Mouse (Mus musculus) cerebellum, adult 9-11 months (tissue): Measurements from ENCODE around the gene Prx.
A peak's percentile ranks its signal among the peaks of the same experiment; 100 is the strongest.

Experiments used
- DNase-seq: peaks from one replicate; pipeline ENCODE4 v3.0.0; 2022

Prx gene

GRCm38 (mm10) chr7:27526039-27526827 is 27.1 kb downstream of the Prx start:
- DNase-seq = peak; percentile 75

- DNase-seq = no peak
These were observed 29.9 kb downstream of the Prx start for GRCm38 (mm10) chr7:27529070-27529469.

- DNase-seq = no peak
These were observed 31.8 kb downstream of the Prx start for GRCm38 (mm10) chr7:27530937-27531336.

GRCm38 (mm10) chr7:27531707-27532106 is 32.6 kb downstream of the Prx start:
- DNase-seq = no peak

GRCm38 (mm10) chr7:27532480-27533050 is 33.4 kb downstream of the Prx start:
- no peak for DNase-seq

GRCm38 (mm10) chr7:27535386-27535785 is 36.3 kb downstream of the Prx start:
- DNase-seq = no peak

GRCm38 (mm10) chr7:27536618-27537017 is 37.5 kb downstream of the Prx start:
- no peak for DNase-seq

GRCm38 (mm10) chr7:27537998-27538397 is 38.9 kb downstream of the Prx start:
- no peak for DNase-seq

GRCm38 (mm10) chr7:27538797-27539196 is 39.7 kb downstream of the Prx start:
- DNase-seq = no peak

GRCm38 (mm10) chr7:27540521-27540920 is 41.4 kb downstream of the Prx start:
- no peak for DNase-seq

GRCm38 (mm10) chr7:27540935-27541334 is 41.8 kb downstream of the Prx start:
- no peak for DNase-seq

- DNase-seq = peak; percentile 51
These were observed 42.3 kb downstream of the Prx start for GRCm38 (mm10) chr7:27541431-27541830.

GRCm38 (mm10) chr7:27541922-27542321 is 42.8 kb downstream of the Prx start:
- no peak for DNase-seq

- peak; percentile 90 for DNase-seq
These were observed 43.4 kb downstream of the Prx start for GRCm38 (mm10) chr7:27542392-27543033.

GRCm38 (mm10) chr7:27543065-27543464 is 43.9 kb downstream of the Prx start:
- no peak for DNase-seq

GRCm38 (mm10) chr7:27543851-27544250 is 44.7 kb downstream of the Prx start:
- DNase-seq = no peak

- DNase-seq = no peak
These were observed 45.7 kb downstream of the Prx start for GRCm38 (mm10) chr7:27544675-27545370.

GRCm38 (mm10) chr7:27549597-27549996 is 50.5 kb downstream of the Prx start:
- no peak for DNase-seq

GRCm38 (mm10) chr7:27552070-27552469 is 52.9 kb downstream of the Prx start:
- no peak for DNase-seq

GRCm38 (mm10) chr7:27552931-27553513 is 53.9 kb downstream of the Prx start, which contains the start of the genes Pld3 and 2310022A10Rik:
Gene Pld3 (minus strand): TSS chr7:27553218.
Gene 2310022A10Rik (plus strand): TSS chr7:27553233.
- peak; percentile 99 for DNase-seq

GRCm38 (mm10) chr7:27560291-27560887 is 61.3 kb downstream of the Prx start:
- DNase-seq = no peak

- no peak for DNase-seq
These were observed 61.9 kb downstream of the Prx start for GRCm38 (mm10) chr7:27560978-27561377.
